Mouse (Mus musculus) heart, embryonic 13.5 days (tissue): ENCODE results near the gene Nlk. TPM values are rescaled to one million over a fixed set of nuclear protein-coding genes. Genes with fewer than 3 reads are reported as not detected.
"Not testable (repeated sequence)": the region's sequence is repeated elsewhere in the genome, so short reads cannot be mapped to it uniquely, and the experiment has no call there.

Experiments used
- ATAC-seq: fragments of 200-750 bp; cut with Nextera tagmentation; 2 replicates; pipeline ENCODE4 v1.8.0; 2017; ENCODE audit warnings: moderate TSS enrichment; ENCODE audit not compliant: insufficient number of reproducible peaks, low FRiP score, low TSS enrichment; ENCODE audit errors: extremely low read depth
- H3K27ac ChIP-seq: fragments of 300-500 bp; sonication (generic); replicated peaks from 2 replicates; pipeline ENCODE4 v1.5.1; 2015; ENCODE audit warnings: moderate library complexity, mild to moderate bottlenecking, inconsistent platforms
- H3K27me3 ChIP-seq: fragments of 300-500 bp; sonication (generic); replicated peaks from 2 replicates; pipeline ENCODE4 v1.6.1; 2015; ENCODE audit warnings: mild to moderate bottlenecking, inconsistent platforms
- H3K36me3 ChIP-seq: fragments of 300-500 bp; sonication (generic); 2 replicates; pipeline ENCODE4 v1.6.1; 2015; ENCODE audit warnings: mild to moderate bottlenecking, inconsistent platforms
- H3K4me1 ChIP-seq: fragments of 300-500 bp; sonication (generic); 2 replicates; pipeline ENCODE4 v1.6.1; 2015; ENCODE audit warnings: inconsistent platforms
- H3K4me2 ChIP-seq: fragments of 300-500 bp; sonication (generic); 2 replicates; pipeline ENCODE4 v1.6.1; 2015; ENCODE audit warnings: inconsistent platforms, mild to moderate bottlenecking, moderate library complexity
- H3K4me3 ChIP-seq: fragments of 300-500 bp; sonication (generic); 2 replicates; pipeline ENCODE4 v1.5.1; 2015; ENCODE audit warnings: moderate library complexity, mild to moderate bottlenecking, inconsistent platforms
- H3K9ac ChIP-seq: fragments of 300-500 bp; sonication (generic); 2 replicates; pipeline ENCODE4 v1.6.1; 2015; ENCODE audit warnings: inconsistent platforms, mild to moderate bottlenecking, moderate library complexity
- H3K9me3 ChIP-seq: fragments of 300-500 bp; sonication (generic); 2 replicates; pipeline ENCODE4 v1.6.1; 2016; ENCODE audit warnings: inconsistent platforms
- WGBS: fragments of 180-500 bp; shearing (Covaris S2); methylation state at CpG from one replicate; pipeline ENCODE4 v1.1.7; 2015; ENCODE audit warnings: mixed read lengths; 5-methylcytosine and 5-hydroxymethylcytosine counted together
- polyA plus RNA-seq: library from polyadenylated mRNA; unstranded; fragments of >200 nt; fragmentation: Nextera tagmentation; extraction: Ambion mirVana; gene quantifications from 2 replicates; pipeline ENCODE4 v1.2.1, GENCODE M21; 2015

Gene Nlk
- polyA plus RNA-seq, 1 experiment from 2014 or later, result 11.4 TPM

GRCm38 (mm10) chr11:78545181-78545580 lies 152.0 kb downstream of the Nlk start:
- Histone ChIP-seq H3K9me3 (no peaks in the 10 kb centered on the region), H3K4me3 (no peak overlapping the region), H3K36me3 (peaks cover 63% of the 10 kb centered on the region), H3K27ac (no peak overlapping the region), H3K27me3 (no peaks in the 10 kb centered on the region), H3K4me2 (no peak overlapping the region), H3K4me1 (peaks cover 19% of the 10 kb centered on the region), H3K9ac (no peak overlapping the region)
- no peak; the same call in 1 of the 2 replicates for ATAC-seq
- WGBS, result 68% methylated on average over 8 of the region's 8 CpGs

GRCm38 (mm10) chr11:78544449-78545111 lies 152.6 kb downstream of the Nlk start:
- WGBS, result 89% methylated on average over 7 of the region's 7 CpGs
- Histone ChIP-seq H3K4me1 (peaks cover 15% of the 10 kb centered on the region), H3K9me3 (no peaks in the 10 kb centered on the region), H3K4me3 (no peak overlapping the region), H3K9ac (no peak overlapping the region), H3K27me3 (no peaks in the 10 kb centered on the region), H3K27ac (no peak overlapping the region), H3K4me2 (no peak overlapping the region), H3K36me3 (peaks cover 69% of the 10 kb centered on the region)
- ATAC-seq, result no peak

GRCm38 (mm10) chr11:78540358-78540757 lies 156.8 kb downstream of the Nlk start:
- Histone ChIP-seq H3K27me3 (no peaks in the 10 kb centered on the region), H3K9me3 (no peaks in the 10 kb centered on the region), H3K27ac (no peak overlapping the region), H3K4me1 (peaks cover 21% of the 10 kb centered on the region), H3K36me3 (peaks cover 69% of the 10 kb centered on the region), H3K9ac (no peak overlapping the region), H3K4me2 (no peak overlapping the region), H3K4me3 (no peak overlapping the region)
- 84% methylated on average over 3 of the region's 3 CpGs for WGBS
- ATAC-seq, result no peak

- peak overlapping the region; percentile 86 for H3K4me3 ChIP-seq
- H3K9ac ChIP-seq, result peak overlapping the region; percentile 95
- H3K9me3 ChIP-seq, result no peaks in the 10 kb centered on the region
- H3K27me3 ChIP-seq, result no peaks in the 10 kb centered on the region
- peaks cover 34% of the 10 kb centered on the region for H3K4me1 ChIP-seq
- WGBS, result 2% methylated on average over 14 of the region's 14 CpGs
- H3K36me3 ChIP-seq, result peaks cover 49% of the 10 kb centered on the region
- ATAC-seq, result no peak
- peak overlapping the region; percentile 98 for H3K27ac ChIP-seq
- peak overlapping the region; percentile 94 for H3K4me2 ChIP-seq
Measured at GRCm38 (mm10) chr11:78536690-78537084, 160.5 kb downstream of the Nlk start.

GRCm38 (mm10) chr11:78536080-78536689 lies 161.0 kb downstream of the Nlk start, which contains the start of the genes Tnfaip1 and Ift20:
TSS of gene Tnfaip1 (minus strand) at chr11:78536332.
TSS of gene Ift20 (plus strand) at chr11:78536361.
- Histone ChIP-seq H3K4me2 (peak within 1 kb of the TSS; percentile 94), H3K36me3 (peaks cover 46% of the 10 kb centered on the region), H3K9ac (peak within 1 kb of the TSS; percentile 95), H3K9me3 (no peaks in the 10 kb centered on the region), H3K4me1 (peaks cover 37% of the 10 kb centered on the region), H3K27me3 (no peaks in the 10 kb centered on the region), H3K4me3 (peak within 1 kb of the TSS; percentile 86), H3K27ac (peak within 1 kb of the TSS; percentile 98)
- ATAC-seq, result peak; percentile 96
- WGBS, result under 1% methylated on average over 52 of the region's 52 CpGs

GRCm38 (mm10) chr11:78535376-78536079 lies 161.6 kb downstream of the Nlk start:
- WGBS, result under 1% methylated on average over 23 of the region's 23 CpGs
- H3K9me3 ChIP-seq, result no peaks in the 10 kb centered on the region
- H3K27ac ChIP-seq, result peak overlapping the region; percentile 98
- peaks cover 44% of the 10 kb centered on the region for H3K4me1 ChIP-seq
- ATAC-seq, result no peak
- H3K27me3 ChIP-seq, result no peaks in the 10 kb centered on the region
- peak overlapping the region; percentile 93 for H3K9ac ChIP-seq
- H3K4me2 ChIP-seq, result peak overlapping the region; percentile 85
- H3K4me3 ChIP-seq, result peak overlapping the region; percentile 86
- H3K36me3 ChIP-seq, result peaks cover 43% of the 10 kb centered on the region

GRCm38 (mm10) chr11:78534516-78534915 lies 162.7 kb downstream of the Nlk start:
- H3K4me1 ChIP-seq, result peaks cover 50% of the 10 kb centered on the region
- peaks cover 43% of the 10 kb centered on the region for H3K36me3 ChIP-seq
- H3K9me3 ChIP-seq, result no peaks in the 10 kb centered on the region
- peak overlapping the region; percentile 93 for H3K9ac ChIP-seq
- peak overlapping the region; percentile 86 for H3K4me3 ChIP-seq
- no peak for ATAC-seq
- no peaks in the 10 kb centered on the region for H3K27me3 ChIP-seq
- 70% methylated on average over 4 of the region's 4 CpGs for WGBS
- peak overlapping the region; percentile 85 for H3K4me2 ChIP-seq
- peak overlapping the region; percentile 98 for H3K27ac ChIP-seq

- H3K4me3 ChIP-seq, ATAC-seq, H3K9ac ChIP-seq, H3K27me3 ChIP-seq, H3K9me3 ChIP-seq, H3K4me2 ChIP-seq: not testable (repeated sequence)
- H3K27ac ChIP-seq, result peak overlapping the region; percentile 83
- H3K4me1 ChIP-seq, result peaks cover 29% of the 10 kb centered on the region
- H3K36me3 ChIP-seq, result peaks cover 61% of the 10 kb centered on the region
- 79% methylated on average over 10 of the region's 10 CpGs for WGBS
Measured at GRCm38 (mm10) chr11:78531515-78531914, 165.7 kb downstream of the Nlk start.

GRCm38 (mm10) chr11:78531046-78531445 lies 166.1 kb downstream of the Nlk start:
- H3K36me3 ChIP-seq, result peaks cover 65% of the 10 kb centered on the region

GRCm38 (mm10) chr11:78530001-78530400 lies 167.2 kb downstream of the Nlk start:
- Histone ChIP-seq H3K27ac (peak overlapping the region; percentile 83), H3K36me3 (peaks cover 76% of the 10 kb centered on the region)

More at GRCm38 (mm10) chr11:78531046-78531445, 166.1 kb downstream of the Nlk start:
- ATAC-seq, result no peak
- H3K9me3 ChIP-seq, result no peaks in the 10 kb centered on the region
- no peak overlapping the region for H3K4me3 ChIP-seq
- 53% methylated on average over 6 of the region's 6 CpGs for WGBS
- H3K4me2 ChIP-seq, result peak overlapping the region; percentile 24
- H3K9ac ChIP-seq, result no peak overlapping the region
- no peaks in the 10 kb centered on the region for H3K27me3 ChIP-seq
- peak overlapping the region; percentile 83 for H3K27ac ChIP-seq
- peaks cover 29% of the 10 kb centered on the region for H3K4me1 ChIP-seq

GRCm38 (mm10) chr11:78528714-78529113 lies 168.5 kb downstream of the Nlk start:
- peaks cover 16% of the 10 kb centered on the region for H3K4me1 ChIP-seq
- no peak overlapping the region for H3K4me3 ChIP-seq
- WGBS, result 88% methylated on average over 9 of the region's 9 CpGs
- H3K27ac ChIP-seq, result no peak overlapping the region
- H3K9ac ChIP-seq, result no peak overlapping the region
- H3K9me3 ChIP-seq, result no peaks in the 10 kb centered on the region
- ATAC-seq, result no peak
- no peak overlapping the region for H3K4me2 ChIP-seq
- H3K36me3 ChIP-seq, result peaks cover 84% of the 10 kb centered on the region
- H3K27me3 ChIP-seq, result no peaks in the 10 kb centered on the region

More at GRCm38 (mm10) chr11:78530001-78530400, 167.2 kb downstream of the Nlk start:
- no peak overlapping the region; the same call in 1 of the 2 replicates for H3K9ac ChIP-seq
- H3K27me3 ChIP-seq, result no peaks in the 10 kb centered on the region
- ATAC-seq, result no peak
- peaks cover 25% of the 10 kb centered on the region for H3K4me1 ChIP-seq
- no peaks in the 10 kb centered on the region for H3K9me3 ChIP-seq
- peak overlapping the region; percentile 24; the same call in 1 of the 2 replicates for H3K4me2 ChIP-seq
- 85% methylated on average over 12 of the region's 12 CpGs for WGBS
- no peak overlapping the region for H3K4me3 ChIP-seq
